Mouse (Mus musculus): Measurements from ENCODE around the gene Eno2. TPM values are rescaled to one million over a fixed set of nuclear protein-coding genes. Genes with fewer than 3 reads are reported as not detected.
"Not testable (repeated sequence)": the region's sequence is repeated elsewhere in the genome, so short reads cannot be mapped to it uniquely, and the experiment has no call there.

Eno2 gene
- polyA plus RNA-seq, 1 experiment from 2014 or later, result 0.32 TPM

DNA sequence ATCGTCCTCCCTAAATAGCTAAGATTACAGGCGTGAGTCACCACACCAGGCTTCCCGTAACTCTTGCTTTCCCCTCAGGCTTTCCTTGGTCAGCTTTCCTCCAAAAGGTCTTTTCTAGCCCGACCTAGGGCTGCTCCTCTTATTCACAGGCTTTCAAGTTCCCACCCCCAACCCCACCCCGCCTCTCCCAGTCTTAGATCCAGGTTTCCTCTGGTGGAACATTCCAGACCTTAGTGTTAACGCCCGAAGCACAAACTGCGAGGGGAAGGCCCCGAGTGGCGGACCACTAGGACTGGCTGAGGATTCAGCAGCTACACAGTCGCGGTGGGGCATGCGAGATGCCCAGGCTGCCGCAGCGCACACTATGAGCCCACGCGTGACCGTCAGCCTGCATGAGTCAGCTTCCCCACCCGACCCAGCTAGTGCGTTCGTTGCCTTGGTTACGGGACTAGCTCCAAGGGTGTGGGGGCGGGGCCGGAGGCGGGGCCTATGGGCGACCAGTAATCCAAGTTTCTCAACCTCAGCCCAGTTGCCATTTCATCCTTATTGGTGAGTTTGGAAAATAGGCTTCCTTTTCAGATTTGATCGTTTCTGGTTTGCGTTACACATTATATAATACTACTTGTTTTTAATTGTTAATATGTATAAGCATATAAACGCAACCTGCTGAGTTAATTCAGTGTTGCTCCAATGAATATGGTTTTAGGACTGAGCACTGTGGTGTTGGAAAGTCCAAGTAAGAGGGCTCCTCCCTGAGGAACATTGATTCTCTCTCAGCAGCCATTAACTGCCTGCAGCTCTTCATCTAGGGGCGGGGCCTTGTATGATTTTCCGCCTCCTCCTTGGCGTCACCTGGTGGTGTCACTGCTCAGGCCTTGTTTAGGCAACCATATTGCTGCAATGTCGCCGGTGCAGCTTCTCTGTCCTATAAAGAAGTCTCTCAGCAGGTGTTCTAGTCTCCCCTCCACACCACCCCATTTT, 36.2 kb upstream of the Eno2 start:
- Histone ChIP-seq H3K4me1 (replicated peaks) (peaks cover 69% of the 10 kb centered on the region), H3K27ac (peak overlapping the region; percentile 89), H3K4me2 (peak overlapping the region; percentile 83), H3K9me3 (replicated peaks) (no peaks in the 10 kb centered on the region), H3K9ac (peak overlapping the region; percentile 68), H3K27me3 (no peaks in the 10 kb centered on the region), H3K36me3 (peaks cover 10% of the 10 kb centered on the region), H3K4me3 (replicated peaks) (peak overlapping the region; percentile 63)
- ATAC-seq (ENCODE audit: low read depth), result peak; percentile 69
- peak; percentile 90 for DNase-seq
- 4% methylated on average over 34 of the region's 34 CpGs for WGBS (ENCODE audit: insufficient replicate concordance)

DNA sequence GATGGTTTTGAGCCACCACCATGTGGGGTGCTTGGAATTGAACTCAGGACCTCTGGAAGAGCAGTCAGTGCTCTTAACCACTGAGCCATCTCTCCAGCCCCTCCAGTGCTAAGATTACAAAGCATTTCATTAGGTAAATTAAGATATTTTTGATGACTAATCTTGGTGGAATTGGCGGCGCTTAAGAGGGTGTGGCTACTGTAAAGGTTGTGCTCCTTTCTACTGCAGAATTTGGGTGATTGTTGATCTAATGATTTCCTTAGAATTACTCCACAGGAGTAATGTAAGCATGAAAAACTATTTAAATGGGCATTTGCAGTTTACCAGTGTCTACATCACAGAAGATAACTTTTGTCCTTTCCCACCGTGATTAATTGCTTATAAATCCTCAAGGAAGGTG, 34.9 kb upstream of the Eno2 start:
- Histone ChIP-seq H3K9ac (no peak overlapping the region), H3K36me3 (no peaks in the 10 kb centered on the region), H3K4me2 (no peak overlapping the region), H3K27me3 (no peaks in the 10 kb centered on the region), H3K27ac (peak overlapping the region; percentile 89), H3K4me1 (replicated peaks) (peaks cover 56% of the 10 kb centered on the region), H3K4me3 (replicated peaks) (no peak overlapping the region), H3K9me3 (replicated peaks) (no peaks in the 10 kb centered on the region)
- no peak for ATAC-seq (ENCODE audit: low read depth)
- WGBS (ENCODE audit: insufficient replicate concordance), result 60% methylated on average over 3 of the region's 3 CpGs
- no peak for DNase-seq

DNA sequence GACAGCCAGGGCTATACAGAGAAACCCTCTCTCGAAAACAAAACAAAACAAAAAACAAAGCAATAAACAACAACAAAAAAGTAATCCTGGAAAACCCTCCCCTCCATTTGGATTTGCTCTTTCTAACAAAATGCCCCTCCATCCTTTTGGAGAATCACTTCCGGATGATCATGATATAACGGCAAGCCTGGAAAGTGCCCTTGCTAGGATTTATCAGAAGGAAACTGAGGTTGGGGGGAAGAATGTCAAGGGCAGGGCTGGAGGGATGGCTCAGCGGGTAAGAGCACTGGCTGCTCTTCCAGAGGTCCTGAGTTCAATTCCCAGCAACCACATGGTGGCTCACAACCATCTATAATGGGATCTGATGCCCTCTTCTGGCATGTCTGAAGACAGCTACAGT, 34.2 kb upstream of the Eno2 start:
- H3K4me2 ChIP-seq; H3K27ac ChIP-seq; DNase-seq; ATAC-seq (ENCODE audit: low read depth); H3K9ac ChIP-seq; H3K9me3 ChIP-seq (replicated peaks); H3K36me3 ChIP-seq; H3K4me3 ChIP-seq (replicated peaks); H3K27me3 ChIP-seq: not testable (repeated sequence)
- H3K4me1 ChIP-seq (replicated peaks), result peaks cover 51% of the 10 kb centered on the region
- WGBS (ENCODE audit: insufficient replicate concordance), result 84% methylated on average over 4 of the region's 4 CpGs

DNA sequence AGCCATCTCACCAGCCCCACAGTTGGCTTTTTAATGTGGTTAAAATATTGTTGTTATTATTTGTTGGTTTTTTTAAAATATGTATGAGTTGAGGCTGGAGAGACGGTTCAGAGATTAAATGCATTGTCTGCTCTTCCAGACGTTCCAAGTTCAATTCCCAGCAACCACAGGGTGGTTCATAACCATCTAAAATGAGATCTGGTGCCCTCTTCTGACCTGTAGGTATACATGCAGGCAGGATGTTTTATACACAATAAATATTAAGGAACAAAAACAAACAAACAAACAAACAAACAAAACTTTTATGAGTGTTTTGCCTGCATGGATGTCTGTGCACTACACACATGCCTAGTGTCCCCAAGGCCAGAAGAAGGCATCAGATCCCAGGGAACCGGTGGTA, 33.6 kb upstream of the Eno2 start:
- Histone ChIP-seq H3K4me2 (peak overlapping the region; percentile 66; the same call in 1 of the 2 replicates), H3K27me3 (no peaks in the 10 kb centered on the region), H3K9ac (no peak overlapping the region), H3K9me3 (replicated peaks) (no peaks in the 10 kb centered on the region), H3K27ac (no peak overlapping the region), H3K4me1 (replicated peaks) (peaks cover 45% of the 10 kb centered on the region), H3K36me3 (no peaks in the 10 kb centered on the region), H3K4me3 (replicated peaks) (no peak overlapping the region)
- WGBS (ENCODE audit: insufficient replicate concordance), result 68% methylated on average over 3 of the region's 3 CpGs
- no peak for DNase-seq
- ATAC-seq (ENCODE audit: low read depth), result no peak

DNA sequence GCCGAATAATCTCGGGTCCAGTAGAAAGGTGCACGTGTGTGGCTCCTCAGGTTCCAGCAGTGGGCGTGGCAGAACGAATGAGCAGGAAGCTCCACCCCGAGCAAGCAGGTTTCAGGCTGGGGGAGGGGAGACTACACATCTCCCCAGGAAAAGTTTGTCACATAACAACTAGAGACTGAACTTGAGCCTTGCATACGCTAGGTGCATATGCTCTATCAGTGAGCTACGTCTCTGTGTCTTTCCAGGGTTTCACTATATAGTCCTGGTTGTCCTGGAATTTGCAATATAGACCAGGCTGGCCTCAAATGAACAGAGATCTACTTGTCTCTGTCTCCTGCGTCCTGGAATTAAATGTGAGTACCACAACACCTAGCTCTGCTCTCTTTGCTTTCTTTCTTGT, 32.9 kb upstream of the Eno2 start:
- peak overlapping the region; percentile 66 for H3K4me2 ChIP-seq
- ATAC-seq (ENCODE audit: low read depth) (peak; percentile 17; the same call in 1 of the 2 replicates), DNase-seq (peak; percentile 56)
- H3K9me3 ChIP-seq (replicated peaks); H3K27me3 ChIP-seq; H3K36me3 ChIP-seq: not testable (repeated sequence)
- H3K4me1 ChIP-seq (replicated peaks), result peaks cover 39% of the 10 kb centered on the region
- H3K9ac ChIP-seq, result peak overlapping the region; percentile 43; the same call in 1 of the 2 replicates
- peak overlapping the region; percentile 43 for H3K4me3 ChIP-seq (replicated peaks)
- H3K27ac ChIP-seq, result peak overlapping the region; percentile 83
- WGBS (ENCODE audit: insufficient replicate concordance), result 7% methylated on average over 5 of the region's 9 CpGs

DNA sequence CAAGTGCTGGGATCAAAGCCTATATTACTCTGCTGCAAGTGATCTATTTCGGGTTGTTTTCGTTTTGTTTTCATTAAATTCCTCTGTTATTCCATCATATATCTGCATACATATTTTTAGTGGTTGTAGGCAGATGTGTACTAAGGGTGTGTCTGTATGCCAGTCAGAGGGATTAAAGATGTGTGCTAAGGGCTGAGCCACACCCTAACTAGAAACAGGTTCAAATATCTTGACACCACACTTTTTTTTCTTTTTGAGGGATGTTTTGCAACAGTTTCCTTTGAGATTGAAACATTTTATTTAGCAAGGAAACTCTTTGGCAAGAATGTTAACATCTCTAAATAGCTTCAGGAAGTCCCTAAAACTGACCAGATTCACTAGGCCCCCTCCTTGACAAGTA, 26.7 kb upstream of the Eno2 start:
- no peak overlapping the region for H3K4me3 ChIP-seq (replicated peaks)
- H3K4me2 ChIP-seq, result no peak overlapping the region
- peak overlapping the region; percentile 19 for H3K27ac ChIP-seq
- no peaks in the 10 kb centered on the region for H3K36me3 ChIP-seq
- H3K9me3 ChIP-seq (replicated peaks), result no peaks in the 10 kb centered on the region
- WGBS (ENCODE audit: insufficient replicate concordance), result 70% methylated on average over 2 of the region's 2 CpGs
- peaks cover 12% of the 10 kb centered on the region for H3K4me1 ChIP-seq (replicated peaks)
- ATAC-seq (ENCODE audit: low read depth) (peak; percentile 55; the same call in 1 of the 2 replicates), DNase-seq (no peak)
- H3K27me3 ChIP-seq, result no peaks in the 10 kb centered on the region
- H3K9ac ChIP-seq, result no peak overlapping the region

DNA sequence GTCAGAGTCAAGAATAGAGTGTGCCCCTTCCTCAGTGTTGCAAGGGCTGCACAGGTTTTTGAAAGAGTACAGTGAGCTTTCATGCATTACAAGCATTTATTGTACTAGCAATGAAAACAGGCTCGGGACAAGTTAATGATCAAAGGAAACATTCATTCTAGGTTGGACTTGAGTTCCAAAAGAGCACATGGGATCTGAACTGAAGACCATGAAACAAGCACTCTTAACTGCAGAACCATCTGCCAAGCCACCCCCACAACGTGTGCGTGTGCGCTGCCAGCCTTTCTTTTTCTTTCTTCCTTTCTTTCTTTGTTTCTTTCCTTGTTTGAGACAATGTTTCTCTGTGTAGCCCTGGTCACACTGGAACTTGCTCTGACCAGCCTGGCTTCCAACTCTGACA, 26.3 kb upstream of the Eno2 start:
- ATAC-seq (ENCODE audit: low read depth) (peak; percentile 12; the same call in 1 of the 2 replicates), DNase-seq (no peak)
- H3K27me3 ChIP-seq, result no peaks in the 10 kb centered on the region
- H3K4me3 ChIP-seq (replicated peaks), result no peak overlapping the region
- H3K9me3 ChIP-seq (replicated peaks), result no peaks in the 10 kb centered on the region
- H3K9ac ChIP-seq, result no peak overlapping the region
- H3K4me2 ChIP-seq, result no peak overlapping the region
- no peaks in the 10 kb centered on the region for H3K36me3 ChIP-seq
- peak overlapping the region; percentile 19; the same call in 1 of the 2 replicates for H3K27ac ChIP-seq
- 75% methylated on average over 4 of the region's 4 CpGs for WGBS (ENCODE audit: insufficient replicate concordance)
- peaks cover 12% of the 10 kb centered on the region for H3K4me1 ChIP-seq (replicated peaks)

DNA sequence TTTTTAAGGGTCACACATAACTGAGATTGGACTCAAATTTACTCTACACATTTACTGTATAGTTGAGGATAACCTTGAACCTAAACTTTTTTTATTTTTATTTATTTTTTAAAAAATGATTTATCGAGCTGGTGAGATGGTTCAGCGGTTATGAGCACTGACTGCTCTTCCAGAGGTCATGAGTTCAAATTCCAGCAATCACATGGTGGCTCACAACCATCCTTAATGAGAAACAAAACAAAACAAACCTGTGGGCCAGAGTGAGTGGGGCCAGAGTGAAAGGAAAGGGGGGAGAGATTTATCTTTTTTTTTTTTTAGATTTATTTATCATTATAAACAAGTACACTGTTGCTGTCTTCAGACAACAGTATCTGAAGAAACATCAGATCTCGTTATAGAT, 22.4 kb upstream of the Eno2 start:
- WGBS (ENCODE audit: insufficient replicate concordance), result 70% methylated on average over 3 of the region's 3 CpGs
- Histone ChIP-seq H3K9me3 (replicated peaks) (no peaks in the 10 kb centered on the region), H3K4me1 (replicated peaks) (peaks cover 16% of the 10 kb centered on the region), H3K4me2 (no peak overlapping the region), H3K4me3 (replicated peaks) (no peak overlapping the region), H3K9ac (no peak overlapping the region), H3K27me3 (no peaks in the 10 kb centered on the region), H3K36me3 (no peaks in the 10 kb centered on the region), H3K27ac (no peak overlapping the region)
- no peak for ATAC-seq (ENCODE audit: low read depth)
- DNase-seq, result no peak

DNA sequence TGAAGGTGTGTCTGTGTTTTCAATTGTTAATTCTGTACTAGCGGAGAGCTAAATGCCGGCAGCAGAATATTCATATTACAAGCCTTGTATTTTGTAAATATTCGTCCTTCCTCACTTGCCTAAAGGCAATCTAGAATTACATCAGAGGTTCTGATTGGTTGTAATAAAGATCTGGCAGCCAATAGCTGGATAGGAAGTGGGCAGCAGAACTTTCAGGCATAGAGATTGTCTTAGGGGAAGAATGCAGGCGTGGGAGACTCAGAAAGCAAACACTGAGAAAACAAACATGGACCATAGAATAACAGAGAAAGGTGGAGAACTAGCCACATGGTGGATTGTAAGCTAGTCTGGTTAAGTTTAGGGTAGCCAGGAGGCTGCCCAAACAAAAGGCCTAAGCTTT, 20.6 kb upstream of the Eno2 start:
- peaks cover 4% of the 10 kb centered on the region for H3K4me1 ChIP-seq (replicated peaks)
- H3K9ac ChIP-seq, result no peak overlapping the region
- H3K27me3 ChIP-seq, result no peaks in the 10 kb centered on the region
- no peaks in the 10 kb centered on the region for H3K9me3 ChIP-seq (replicated peaks)
- no peaks in the 10 kb centered on the region for H3K36me3 ChIP-seq
- no peak overlapping the region for H3K4me2 ChIP-seq
- H3K27ac ChIP-seq, result no peak overlapping the region
- ATAC-seq (ENCODE audit: low read depth), result no peak
- 63% methylated on average over 4 of the region's 4 CpGs for WGBS (ENCODE audit: insufficient replicate concordance)
- no peak overlapping the region for H3K4me3 ChIP-seq (replicated peaks)
- no peak for DNase-seq

DNA sequence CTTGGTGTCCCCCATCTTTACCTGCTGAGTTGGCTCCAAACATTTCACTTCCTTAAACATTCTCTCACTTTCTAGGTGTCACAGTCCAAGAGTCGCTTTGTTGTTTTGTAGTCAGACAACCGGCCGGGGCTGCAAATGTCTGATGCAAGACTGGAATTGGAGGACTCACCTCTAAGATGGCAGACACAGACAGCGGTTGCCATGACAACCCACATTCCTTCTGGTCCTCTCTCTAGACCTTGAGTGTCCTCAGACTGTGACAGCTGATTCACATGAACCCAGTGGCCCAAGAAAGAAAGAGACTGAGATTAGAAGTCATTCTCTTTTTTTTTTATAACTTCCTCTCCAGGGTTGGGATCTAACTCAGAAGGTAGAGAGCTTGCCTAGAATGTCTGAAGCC, 20.0 kb upstream of the Eno2 start:
- no peak overlapping the region for H3K4me3 ChIP-seq (replicated peaks)
- H3K27ac ChIP-seq, result no peak overlapping the region
- H3K36me3 ChIP-seq, result no peaks in the 10 kb centered on the region
- no peak overlapping the region for H3K9ac ChIP-seq
- H3K9me3 ChIP-seq (replicated peaks), result no peaks in the 10 kb centered on the region
- ATAC-seq (ENCODE audit: low read depth), result no peak
- no peaks in the 10 kb centered on the region for H3K27me3 ChIP-seq
- peaks cover 4% of the 10 kb centered on the region; the same call in 1 of the 2 replicates for H3K4me1 ChIP-seq (replicated peaks)
- WGBS (ENCODE audit: insufficient replicate concordance), result 72% methylated on average over 4 of the region's 4 CpGs
- no peak overlapping the region for H3K4me2 ChIP-seq
- no peak for DNase-seq

DNA sequence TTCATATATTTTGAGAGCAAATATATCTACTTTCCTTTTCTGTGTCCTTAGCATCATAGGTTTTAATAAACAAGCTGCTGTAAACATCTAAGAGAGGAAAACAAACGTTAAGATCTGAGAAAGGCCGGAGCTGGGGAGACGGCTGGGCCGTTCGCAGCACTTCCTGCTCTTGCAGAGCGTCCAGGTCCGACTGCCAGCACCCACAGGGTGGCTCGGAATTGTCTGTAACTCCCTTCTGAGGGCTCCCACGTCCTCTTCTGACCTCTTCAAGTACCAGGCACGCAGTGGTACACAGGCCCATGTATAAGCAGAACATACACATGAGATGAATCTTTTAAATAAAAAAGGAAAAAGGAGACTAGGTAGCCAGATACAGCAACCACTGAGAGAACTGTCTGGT, 18.2 kb upstream of the Eno2 start:
- Histone ChIP-seq H3K4me3 (replicated peaks) (no peak overlapping the region), H3K9ac (no peak overlapping the region), H3K27me3 (no peaks in the 10 kb centered on the region), H3K4me1 (replicated peaks) (peaks cover 4% of the 10 kb centered on the region; the same call in 1 of the 2 replicates), H3K36me3 (no peaks in the 10 kb centered on the region), H3K27ac (no peak overlapping the region), H3K9me3 (replicated peaks) (no peaks in the 10 kb centered on the region), H3K4me2 (no peak overlapping the region)
- DNase-seq (no peak), ATAC-seq (ENCODE audit: low read depth) (no peak)
- WGBS (ENCODE audit: insufficient replicate concordance), result 69% methylated on average over 10 of the region's 10 CpGs

Measured in liver, embryonic 13.5 days (tissue).